Mouse (Mus musculus) embryonic facial prominence, embryonic 11.5 days (tissue): Measurements from ENCODE around the gene Synpo2l. TPM values are rescaled to one million over a fixed set of nuclear protein-coding genes. Genes with fewer than 3 reads are reported as not detected.

ENCODE experiments used
- ATAC-seq: fragments of 200-750 bp; cut with Nextera tagmentation; replicated peaks from 2 replicates; pipeline ENCODE4 v1.8.0; 2017; ENCODE audit warnings: low read depth; ENCODE audit not compliant: insufficient number of reproducible peaks, low FRiP score, low TSS enrichment
- DNase-seq: peaks from one replicate; pipeline ENCODE4 v3.0.0-alpha.2; 2015; ENCODE audit warnings: low spot score
- H3K27ac ChIP-seq: fragments of 300-500 bp; sonication (generic); replicated peaks from 2 replicates; pipeline ENCODE4 v1.5.1; 2014; ENCODE audit warnings: mild to moderate bottlenecking, low read depth, low read length, control low read depth
- H3K27me3 ChIP-seq: fragments of 300-500 bp; sonication (generic); 2 replicates; pipeline ENCODE4 v1.6.1; 2014; ENCODE audit warnings: mild to moderate bottlenecking, low read length, moderate library complexity, mixed read lengths; ENCODE audit not compliant: control insufficient read depth, insufficient read depth
- H3K36me3 ChIP-seq: fragments of 300-500 bp; sonication (generic); replicated peaks from 2 replicates; pipeline ENCODE4 v1.6.1; 2014; ENCODE audit warnings: low read depth, mild to moderate bottlenecking, low read length, moderate library complexity, mixed read lengths; ENCODE audit not compliant: control insufficient read depth, insufficient read depth
- H3K4me1 ChIP-seq: fragments of 300-500 bp; sonication (generic); 2 replicates; pipeline ENCODE4 v1.6.1; 2014; ENCODE audit warnings: low read length, mixed read lengths; ENCODE audit not compliant: control insufficient read depth, insufficient read depth
- H3K4me2 ChIP-seq: fragments of 300-500 bp; sonication (generic); 2 replicates; pipeline ENCODE4 v1.6.1; 2014; ENCODE audit warnings: low read depth, mild to moderate bottlenecking, control low read depth, low read length, moderate library complexity
- H3K4me3 ChIP-seq: fragments of 300-500 bp; sonication (generic); 2 replicates; pipeline ENCODE4 v1.5.1; 2014; ENCODE audit warnings: low read depth, low read length, control low read depth
- H3K9ac ChIP-seq: fragments of 300-500 bp; sonication (generic); replicated peaks from 2 replicates; pipeline ENCODE4 v1.6.1; 2014; ENCODE audit warnings: mild to moderate bottlenecking, control low read depth, low read length
- H3K9me3 ChIP-seq: fragments of 300-500 bp; sonication (generic); replicated peaks from 2 replicates; pipeline ENCODE4 v1.6.1; 2016; ENCODE audit warnings: mild to moderate bottlenecking, low read length, inconsistent platforms, mixed read lengths; ENCODE audit not compliant: control insufficient read depth
- WGBS: fragments of 180-500 bp; shearing (Covaris S2); extraction: QIAGEN DNeasy Blood & Tissue Kit; methylation state at CpG from one replicate; pipeline ENCODE4 v1.1.7; 2014; 5-methylcytosine and 5-hydroxymethylcytosine counted together
- polyA plus RNA-seq: library from polyadenylated mRNA; unstranded; fragments of >200 nt; fragmentation: Nextera tagmentation; extraction: Ambion mirVana; gene quantifications from 2 replicates; pipeline ENCODE4 v1.2.1, GENCODE M21; 2014

The Synpo2l gene
- polyA plus RNA-seq, 1 experiment from 2014 or later: 2.2 TPM

DNA sequence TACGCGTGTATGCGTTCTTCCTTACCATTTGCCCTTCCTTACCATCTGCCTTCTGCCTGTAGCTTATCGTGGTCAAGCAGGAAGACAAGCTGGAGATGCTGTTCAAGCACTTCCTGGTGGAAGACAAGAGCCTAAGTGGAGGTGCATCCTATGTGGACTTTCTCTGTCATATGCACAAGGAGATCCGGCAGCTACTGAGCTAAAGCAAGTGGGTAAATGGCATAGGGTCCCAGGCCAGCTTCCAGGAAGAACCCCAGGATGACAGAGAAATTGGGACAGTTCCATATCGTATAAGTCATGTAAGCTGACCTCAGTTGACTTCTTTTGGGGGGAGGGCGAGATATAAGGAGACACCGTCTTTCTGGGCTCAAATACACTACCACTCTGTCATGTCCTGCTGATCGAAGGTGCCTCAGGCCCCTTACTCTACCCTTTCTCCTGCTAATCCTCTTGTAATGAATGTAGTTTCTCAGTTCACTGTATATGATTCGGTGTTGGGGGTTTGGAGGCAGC lies 25.5 kb upstream of the Synpo2l start:
- 94% methylated on average over 10 of the region's 10 CpGs for WGBS
- Histone ChIP-seq H3K9me3 (no peaks in the 10 kb centered on the region), H3K9ac (no peak overlapping the region), H3K27ac (no peak overlapping the region), H3K27me3 (no peaks in the 10 kb centered on the region), H3K4me2 (no peak overlapping the region), H3K4me1 (no peaks in the 10 kb centered on the region), H3K36me3 (peaks cover 15% of the 10 kb centered on the region), H3K4me3 (no peak overlapping the region)
- DNase-seq (no peak), ATAC-seq (no peak)

DNA sequence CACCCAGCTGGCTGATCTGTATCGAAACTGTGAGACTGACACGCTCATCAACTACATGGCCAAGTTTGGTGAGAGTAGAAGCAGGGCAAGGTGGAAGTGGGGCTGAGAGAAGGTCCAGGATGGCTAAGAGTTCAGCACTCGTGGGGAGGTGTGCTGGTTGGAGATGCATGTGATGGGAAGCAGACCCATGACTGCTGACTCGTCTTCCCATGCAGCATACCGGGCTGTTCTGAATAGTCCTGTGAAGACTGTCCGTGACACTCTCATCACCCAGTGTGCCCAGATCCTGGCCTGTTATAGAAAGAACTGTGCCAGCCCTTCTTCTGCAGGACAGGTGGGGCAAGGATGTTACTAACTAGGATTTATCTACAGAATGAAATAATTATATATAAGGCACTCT lies 23.6 kb upstream of the Synpo2l start:
- Histone ChIP-seq H3K4me2 (no peak overlapping the region), H3K9ac (no peak overlapping the region), H3K4me3 (no peak overlapping the region), H3K27ac (no peak overlapping the region), H3K9me3 (no peaks in the 10 kb centered on the region), H3K4me1 (no peaks in the 10 kb centered on the region), H3K27me3 (no peaks in the 10 kb centered on the region), H3K36me3 (peaks cover 15% of the 10 kb centered on the region)
- 95% methylated on average over 6 of the region's 6 CpGs for WGBS
- ATAC-seq (no peak), DNase-seq (no peak)

DNA sequence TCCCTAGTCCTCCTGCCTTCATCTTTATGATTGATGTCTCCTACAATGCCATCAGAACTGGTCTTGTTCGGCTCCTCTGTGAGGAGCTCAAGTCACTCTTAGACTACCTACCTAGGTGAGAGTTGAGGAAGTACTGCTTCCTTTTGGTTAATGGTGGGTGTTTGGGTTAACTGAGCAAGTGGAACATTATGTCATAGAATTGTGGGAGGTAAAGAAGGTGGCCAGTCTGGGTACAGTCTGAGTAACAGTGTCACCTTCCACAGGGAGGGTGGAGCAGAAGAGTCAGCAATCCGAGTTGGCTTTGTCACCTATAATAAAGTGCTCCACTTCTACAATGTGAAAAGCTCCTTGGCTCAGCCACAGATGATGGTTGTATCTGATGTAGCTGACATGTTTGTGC lies 20.9 kb upstream of the Synpo2l start:
- no peak overlapping the region for H3K4me2 ChIP-seq
- no peak for ATAC-seq
- H3K27me3 ChIP-seq: no peaks in the 10 kb centered on the region
- no peaks in the 10 kb centered on the region for H3K9me3 ChIP-seq
- no peaks in the 10 kb centered on the region for H3K4me1 ChIP-seq
- H3K4me3 ChIP-seq: no peak overlapping the region
- no peak overlapping the region for H3K9ac ChIP-seq
- DNase-seq: no peak
- H3K36me3 ChIP-seq: peaks cover 18% of the 10 kb centered on the region
- 91% methylated on average over 2 of the region's 2 CpGs for WGBS
- H3K27ac ChIP-seq: no peak overlapping the region

DNA sequence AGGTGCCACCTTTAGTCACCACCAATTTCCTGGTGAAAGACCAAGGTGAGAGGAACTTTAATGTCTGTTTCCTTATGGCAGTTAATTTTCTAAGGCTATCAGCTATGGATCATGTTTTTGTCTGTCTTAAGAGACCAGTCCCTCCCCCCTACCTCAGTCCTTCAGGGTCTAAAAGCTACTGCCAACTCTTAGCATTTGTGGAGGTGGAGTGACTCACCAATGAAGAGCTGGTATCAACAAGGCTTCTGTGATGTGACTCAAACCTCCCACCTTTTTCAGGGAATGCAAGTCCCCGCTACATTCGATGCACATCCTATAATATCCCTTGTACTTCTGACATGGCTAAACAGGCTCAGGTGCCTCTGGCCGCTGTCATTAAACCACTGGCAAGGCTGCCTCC lies 18.4 kb upstream of the Synpo2l start:
- H3K36me3 ChIP-seq: peaks cover 22% of the 10 kb centered on the region
- no peak for ATAC-seq
- H3K4me1 ChIP-seq: no peaks in the 10 kb centered on the region
- no peaks in the 10 kb centered on the region for H3K27me3 ChIP-seq
- WGBS: 98% methylated on average over 3 of the region's 3 CpGs
- H3K27ac ChIP-seq: no peak overlapping the region
- DNase-seq: no peak
- no peak overlapping the region for H3K4me2 ChIP-seq
- no peak overlapping the region for H3K4me3 ChIP-seq
- no peaks in the 10 kb centered on the region for H3K9me3 ChIP-seq
- no peak overlapping the region for H3K9ac ChIP-seq

DNA sequence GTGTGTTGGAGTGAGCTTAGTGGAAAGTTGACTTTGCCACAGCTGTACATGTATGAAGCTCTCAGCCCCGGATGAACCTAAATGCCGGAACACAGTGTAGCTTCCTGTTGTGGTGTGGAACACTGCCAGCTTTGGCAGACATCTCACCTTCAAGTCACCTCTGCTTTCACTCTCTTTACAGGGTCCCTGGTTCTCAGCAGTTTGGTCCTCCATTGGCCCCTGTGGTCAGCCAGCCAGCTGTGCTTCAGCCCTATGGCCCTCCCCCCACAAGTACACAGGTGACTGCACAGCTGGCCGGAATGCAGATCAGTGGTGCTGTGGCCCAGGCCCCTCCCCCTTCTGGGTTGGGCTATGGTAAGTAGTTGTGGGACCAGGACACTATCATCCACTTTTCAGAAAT lies 14.3 kb upstream of the Synpo2l start:
- H3K36me3 ChIP-seq: peaks cover 14% of the 10 kb centered on the region

DNA sequence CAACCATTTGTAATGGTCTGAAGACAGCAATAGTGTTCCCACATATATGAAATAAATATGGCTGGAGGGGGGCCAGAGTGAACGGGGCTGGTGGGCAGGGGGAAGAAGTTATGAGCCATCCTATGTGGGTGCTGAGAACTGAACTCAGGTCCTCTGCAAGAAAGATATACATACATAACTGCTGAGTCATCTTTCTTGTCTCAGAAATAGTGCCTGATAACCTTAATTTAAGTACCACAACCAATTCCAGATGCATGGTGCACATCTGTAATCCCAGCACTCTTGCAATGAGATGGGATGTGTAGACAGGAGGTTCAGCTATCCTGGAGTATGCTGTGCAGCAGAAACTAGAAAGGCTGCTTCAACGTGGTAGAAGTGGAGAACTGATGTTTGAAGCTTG lies 13.6 kb upstream of the Synpo2l start:
- Histone ChIP-seq H3K9ac (no peak overlapping the region), H3K27me3 (no peaks in the 10 kb centered on the region), H3K9me3 (no peaks in the 10 kb centered on the region), H3K4me3 (no peak overlapping the region), H3K4me2 (no peak overlapping the region), H3K27ac (no peak overlapping the region), H3K36me3 (peaks cover 16% of the 10 kb centered on the region), H3K4me1 (no peaks in the 10 kb centered on the region)
- 94% methylated on average over 2 of the region's 2 CpGs for WGBS
- ATAC-seq (no peak), DNase-seq (no peak)

More for the DNA sequence above, 14.3 kb upstream of the Synpo2l start:
- H3K9me3 ChIP-seq: no peaks in the 10 kb centered on the region
- no peak overlapping the region for H3K4me2 ChIP-seq
- ATAC-seq: no peak
- DNase-seq: no peak
- no peak overlapping the region for H3K4me3 ChIP-seq
- 81% methylated on average over 3 of the region's 3 CpGs for WGBS
- H3K9ac ChIP-seq: no peak overlapping the region
- no peaks in the 10 kb centered on the region for H3K27me3 ChIP-seq
- no peak overlapping the region for H3K27ac ChIP-seq
- H3K4me1 ChIP-seq: no peaks in the 10 kb centered on the region

DNA sequence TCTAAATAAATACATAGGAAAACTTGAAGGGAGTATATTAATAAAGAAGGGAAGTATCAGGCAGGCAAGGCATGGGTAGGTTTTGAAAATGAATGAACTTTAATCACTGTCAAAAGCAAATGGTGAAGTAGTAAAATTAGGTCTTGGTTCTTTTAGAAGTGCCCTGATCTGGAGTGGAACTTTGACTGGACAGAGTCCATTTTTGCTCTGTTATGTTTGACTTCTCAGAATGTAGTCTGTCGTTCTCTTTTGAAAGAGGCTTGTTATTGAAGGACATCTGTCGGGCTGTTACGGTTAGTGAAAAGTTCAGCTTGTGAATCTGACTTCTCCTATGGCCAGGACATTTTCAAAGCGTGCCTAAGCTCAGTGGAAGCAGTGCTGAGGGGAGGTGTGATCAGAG lies 9.8 kb upstream of the Synpo2l start:
- ATAC-seq: no peak
- 94% methylated on average over 4 of the region's 4 CpGs for whole genome bisulfite sequencing

DNA sequence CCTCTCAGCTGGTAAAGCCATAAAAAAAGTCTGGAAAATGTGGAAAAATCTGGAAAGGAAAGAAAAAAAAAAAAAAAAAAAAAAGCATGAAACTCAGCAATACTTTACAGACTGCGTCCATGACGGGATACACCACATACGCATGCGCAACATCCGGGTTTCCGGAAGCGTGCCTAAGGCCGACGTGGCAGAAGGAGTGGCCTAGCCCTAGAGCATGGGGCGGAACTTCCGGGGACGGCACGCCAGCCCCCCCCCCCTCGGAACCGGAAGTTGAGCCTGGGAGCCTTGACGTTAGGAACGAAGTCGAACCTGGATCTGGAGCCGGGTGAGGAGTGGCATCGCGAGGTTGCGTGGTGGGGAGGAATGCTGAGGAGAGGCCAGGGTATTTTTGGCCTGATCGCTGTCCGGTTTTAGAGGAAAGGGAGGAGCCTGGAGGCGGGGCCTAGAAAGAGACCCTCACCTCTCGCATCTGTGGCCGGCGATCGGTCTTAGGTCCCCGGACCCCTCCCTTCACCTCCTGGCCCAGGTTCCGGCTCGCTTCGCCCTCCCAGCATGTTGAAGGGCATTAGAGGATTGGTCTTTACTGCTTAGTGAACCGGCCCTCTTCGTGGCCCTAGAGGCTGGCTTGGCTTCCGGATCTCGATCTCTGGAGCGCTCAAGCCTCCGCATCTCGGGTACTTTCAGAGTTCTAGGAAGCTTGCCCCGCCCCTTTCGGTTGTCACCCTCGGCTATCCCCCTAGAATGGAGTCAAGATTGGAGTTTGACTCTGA lies 6.1 kb upstream of the Synpo2l start, which contains the start of gene Sec24c:
Gene Sec24c (plus strand): TSS at position 245 of the 770 bp plus-strand sequence.
- ATAC-seq (peak; percentile 95), DNase-seq (peak; percentile 100)
- peak within 1 kb of the TSS; percentile 69 for H3K4me3 ChIP-seq
- H3K27ac ChIP-seq: peak within 1 kb of the TSS; percentile 80
- H3K9ac ChIP-seq: peak within 1 kb of the TSS; percentile 80
- H3K4me1 ChIP-seq: no peaks in the 10 kb centered on the region
- no peaks in the 10 kb centered on the region for H3K9me3 ChIP-seq
- H3K27me3 ChIP-seq: no peaks in the 10 kb centered on the region
- H3K4me2 ChIP-seq: peak within 1 kb of the TSS; percentile 74
- WGBS: under 1% methylated on average over 43 of the region's 43 CpGs
- H3K36me3 ChIP-seq: peaks cover 2% of the 10 kb centered on the region; the same call in 1 of the 2 replicates

More for the DNA sequence above, 9.8 kb upstream of the Synpo2l start:
- H3K9me3 ChIP-seq: no peaks in the 10 kb centered on the region
- peaks cover 10% of the 10 kb centered on the region for H3K36me3 ChIP-seq
- no peaks in the 10 kb centered on the region for H3K4me1 ChIP-seq
- H3K9ac ChIP-seq: no peak overlapping the region
- H3K27ac ChIP-seq: no peak overlapping the region
- H3K4me2 ChIP-seq: no peak overlapping the region
- no peak for DNase-seq
- H3K27me3 ChIP-seq: no peaks in the 10 kb centered on the region
- no peak overlapping the region for H3K4me3 ChIP-seq
